Mouse (Mus musculus) Patski (cell line): Measurements from ENCODE around the gene Adipoq. TPM values are rescaled to one million over a fixed set of nuclear protein-coding genes. Genes with fewer than 3 reads are reported as not detected.

ENCODE experiments used
- ATAC-seq: fragments of 100-300 bp; one replicate; pipeline ENCODE4 v1.8.0; 2021
- CTCF ChIA-PET: fragments of 350-600 bp; sonication (Branson Sonifier 250); formaldehyde crosslinking; loops from one replicate; lab custom pipeline; 2022; ENCODE audit warnings: inconsistent platforms; lab: Charles Lee
- POLR2A ChIA-PET: fragments of 350-600 bp; sonication (Branson Sonifier 250); formaldehyde crosslinking; loops from one replicate; lab custom pipeline; 2022; ENCODE audit warnings: antibody characterized with exemption, inconsistent platforms; lab: Charles Lee
- DNase-seq: peaks from one replicate; pipeline ENCODE4 v3.0.0-alpha.2; 2011; ENCODE audit warnings: low read depth, low spot score
- H3K27me3 ChIP-seq: fragments of 371-371 bp; one replicate; pipeline ENCODE4 v1.5.1; 2021
- CTCF ChIP-seq: fragments of 100-300 bp; IDR thresholded peaks from one replicate; pipeline ENCODE4 v1.5.1; 2021
- in situ Hi-C: fragments of 300-500 bp; cut with MboI; formaldehyde crosslinking; loops from 3 replicates; pipeline ENCODE4 v1.11.1; 2018; ENCODE audit warnings: low pct_unique_long_range_greater_than_20kb, mixed read lengths
- polyA plus RNA-seq: library from polyadenylated mRNA; unstranded; gene quantifications from one replicate; pipeline ENCODE4 v1.2.3, GENCODE M21; 2021

Adipoq gene
- polyA plus RNA-seq, 1 experiment from 2014 or later, result not detected

DNA sequence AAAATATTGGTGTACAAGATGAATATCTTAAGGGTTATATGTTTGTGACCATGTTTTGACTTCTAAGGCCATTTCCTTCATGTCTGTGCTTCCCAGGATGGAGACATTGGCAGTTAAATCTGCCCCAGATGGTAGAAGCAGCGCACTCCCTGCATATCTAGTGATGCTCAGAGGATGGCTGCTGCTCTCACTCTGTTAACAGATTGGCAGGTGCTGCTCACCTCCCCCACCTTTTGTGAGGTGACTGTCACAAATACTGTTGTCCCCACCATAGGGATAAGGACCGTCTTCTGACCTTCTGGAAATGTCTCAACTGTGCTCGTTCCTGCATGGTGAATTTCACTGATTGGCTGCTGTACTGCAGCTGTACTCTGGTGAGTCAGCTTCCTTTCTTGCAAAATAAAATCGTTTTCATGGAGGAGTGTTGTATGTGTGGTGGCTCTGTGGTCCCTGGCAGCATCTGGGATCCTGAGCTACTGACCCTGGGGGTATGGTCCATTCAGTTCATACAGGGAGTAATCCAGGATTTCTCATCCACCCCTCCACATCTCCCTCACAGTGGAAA lies 9.8 kb upstream of the Adipoq start:
- in situ Hi-C loops, result loop anchor here (10.0 kb wide), 1 partner anchor 262 kb away; no protein-coding TSS in a partner anchor
- ATAC-seq, result no peak
- no peak for DNase-seq
- CTCF ChIA-PET, result no interaction called here
- no peak for TF ChIP-seq CTCF
- POLR2A ChIA-PET, result no interaction called here
- H3K27me3 ChIP-seq, result no peaks in the 10 kb centered on the region

GRCm38 (mm10) chr16:23140911-23141310 lies 5.4 kb upstream of the Adipoq start:
- no peaks in the 10 kb centered on the region for H3K27me3 ChIP-seq
- DNase-seq (no peak), ATAC-seq (no peak)
- ChIA-PET POLR2A (no interaction called here), CTCF (interaction anchor here (1.4 kb wide), 1 partner anchor 11 kb away, joined by 4 read pairs; no protein-coding TSS in a partner anchor)
- no peak for TF ChIP-seq CTCF
- in situ Hi-C loops, result no loop called here

GRCm38 (mm10) chr16:23144326-23144725 lies 2.0 kb upstream of the Adipoq start:
- CTCF ChIA-PET, result interaction anchor here (1.1 kb wide), 1 partner anchor 10 kb away, joined by 3 read pairs; no protein-coding TSS in a partner anchor
- no peak for TF ChIP-seq CTCF
- POLR2A ChIA-PET, result interaction anchor here (0.7 kb wide), 1 partner anchor 51 kb away, joined by 3 read pairs; no protein-coding TSS in a partner anchor
- DNase-seq (no peak), ATAC-seq (no peak)
- in situ Hi-C loops, result no loop called here
- H3K27me3 ChIP-seq, result no peaks in the 10 kb centered on the region

DNA sequence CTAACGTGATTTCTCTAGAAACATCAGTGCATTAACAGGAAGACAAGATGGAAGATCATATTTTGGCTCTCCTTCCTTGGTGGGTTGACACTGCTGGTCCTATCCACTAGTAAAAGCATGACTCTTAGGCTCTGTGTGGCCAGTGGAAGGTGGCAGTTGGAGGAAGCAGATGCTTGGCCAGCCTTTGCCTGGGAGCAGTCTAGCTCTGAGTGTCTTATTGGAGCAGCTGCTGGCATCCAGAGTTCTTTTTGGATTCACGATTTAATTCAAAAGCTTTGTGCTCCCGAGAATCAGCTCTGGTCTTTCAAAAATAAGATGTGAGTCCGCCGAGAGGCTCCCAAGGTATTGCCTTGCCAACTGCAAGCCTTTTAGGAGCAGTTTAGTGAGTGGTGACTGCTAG lies 1.1 kb upstream of the Adipoq start:
- DNase-seq (no peak), ATAC-seq (no peak)
- in situ Hi-C loops, result no loop called here
- no peaks in the 10 kb centered on the region for H3K27me3 ChIP-seq
- CTCF ChIA-PET, result interaction anchor here (0.6 to 1.1 kb wide), 2 partner anchors 10 to 416 kb away, joined by 3 read pairs; no protein-coding TSS in a partner anchor
- TF ChIP-seq CTCF, result no peak
- POLR2A ChIA-PET, result no interaction called here

DNA sequence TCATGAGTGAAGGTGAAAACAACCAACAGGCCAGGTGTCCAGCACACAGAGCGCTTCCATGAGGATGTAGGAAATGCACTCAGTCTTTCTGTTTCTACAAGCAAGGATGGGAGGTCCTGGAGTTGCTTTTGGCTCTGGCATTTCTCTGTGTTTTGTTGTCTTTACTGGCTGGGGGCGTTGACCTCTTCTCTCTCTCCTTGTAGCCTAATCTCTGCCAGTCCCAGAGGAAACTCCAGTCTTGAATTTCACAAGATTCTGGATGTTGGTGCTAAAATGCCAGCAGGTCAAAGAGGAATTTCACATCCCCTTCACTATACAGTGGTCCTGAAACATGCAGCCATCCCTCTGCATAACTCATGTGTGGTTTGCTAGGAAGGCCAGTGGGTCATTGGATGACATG lies 2.6 kb downstream of the Adipoq start:
- in situ Hi-C loops, result no loop called here
- no peak for TF ChIP-seq CTCF
- H3K27me3 ChIP-seq, result no peaks in the 10 kb centered on the region
- DNase-seq (no peak), ATAC-seq (no peak)
- POLR2A ChIA-PET, result no interaction called here
- CTCF ChIA-PET, result interaction anchor here (0.7 kb wide), 1 partner anchor 76 kb away, joined by 3 read pairs; no protein-coding TSS in a partner anchor

DNA sequence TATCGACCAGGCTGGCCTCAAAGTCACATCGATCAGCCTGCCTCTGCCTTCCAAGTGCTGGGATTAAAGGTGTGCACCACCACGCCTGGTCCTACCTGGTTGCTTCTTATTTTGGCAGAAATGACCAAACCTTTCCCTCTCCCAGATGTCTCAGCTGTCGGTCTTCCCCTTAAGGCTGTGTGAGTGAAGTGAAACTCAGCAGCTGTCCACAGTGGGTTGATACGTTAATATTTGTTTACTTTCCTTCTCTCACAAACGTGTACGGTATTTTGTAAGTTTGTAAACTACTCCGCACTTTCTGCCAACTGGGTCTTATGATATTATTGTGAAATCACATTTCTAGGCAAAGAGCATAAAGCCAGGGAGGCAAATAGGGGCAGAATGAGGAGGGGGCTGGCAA lies 3.1 kb downstream of the Adipoq start:
- POLR2A ChIA-PET, result no interaction called here
- in situ Hi-C loops, result no loop called here
- no peak for ATAC-seq

GRCm38 (mm10) chr16:23151423-23151822 lies 5.1 kb downstream of the Adipoq start:
- ChIA-PET POLR2A (no interaction called here), CTCF (interaction anchor here (0.6 to 2.2 kb wide), 11 partner anchors 11 to 716 kb away, joined by 3 to 9 read pairs (median 3); no protein-coding TSS in a partner anchor)
- TF ChIP-seq CTCF, result peak; percentile 74
- no peak for DNase-seq
- ATAC-seq, result no peak
- in situ Hi-C loops, result loop anchor here (5.0 kb wide), 3 partner anchors 76 to 251 kb away; no protein-coding TSS in a partner anchor
- H3K27me3 ChIP-seq, result no peaks in the 10 kb centered on the region

More for the DNA sequence above, 3.1 kb downstream of the Adipoq start:
- no peak for TF ChIP-seq CTCF
- CTCF ChIA-PET, result no interaction called here
- H3K27me3 ChIP-seq, result no peaks in the 10 kb centered on the region
- no peak for DNase-seq

DNA sequence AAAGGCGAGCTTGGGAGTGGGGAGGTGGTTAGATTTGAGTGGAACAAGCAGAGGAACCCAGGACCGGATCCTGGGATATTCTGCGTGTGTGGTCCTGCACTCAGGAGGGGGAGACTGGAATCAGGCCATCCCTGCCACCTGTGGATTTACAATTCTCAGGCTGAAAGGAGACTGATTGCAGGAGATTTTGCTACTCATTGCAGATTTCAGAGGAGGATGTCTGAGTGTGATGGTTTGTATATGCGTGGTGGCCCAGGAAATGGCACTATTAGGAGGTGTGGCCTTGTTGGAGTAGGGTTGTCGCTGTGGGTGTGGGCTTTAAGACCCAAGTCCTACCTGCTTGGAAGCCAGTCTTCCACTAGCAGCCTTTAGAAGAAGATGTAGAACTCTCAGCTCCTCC lies 7.9 kb downstream of the Adipoq start:
- H3K27me3 ChIP-seq, result no peaks in the 10 kb centered on the region
- no peak for TF ChIP-seq CTCF

GRCm38 (mm10) chr16:23157013-23157412 lies 10.7 kb downstream of the Adipoq start:
- ChIA-PET CTCF (no interaction called here), POLR2A (interaction anchor here (0.6 kb wide), 1 partner anchor 47 kb away, joined by 3 read pairs; no protein-coding TSS in a partner anchor)
- no peaks in the 10 kb centered on the region for H3K27me3 ChIP-seq
- DNase-seq (no peak), ATAC-seq (no peak)
- no peak for TF ChIP-seq CTCF
- in situ Hi-C loops, result no loop called here

More for the DNA sequence above, 7.9 kb downstream of the Adipoq start:
- ATAC-seq, result no peak
- ChIA-PET POLR2A (no interaction called here), CTCF (interaction anchor here (1.1 kb wide), 1 partner anchor 72 kb away, joined by 3 read pairs; no protein-coding TSS in a partner anchor)
- in situ Hi-C loops, result loop anchor here (5.0 kb wide), 3 partner anchors 73 to 248 kb away; no protein-coding TSS in a partner anchor
- no peak for DNase-seq

GRCm38 (mm10) chr16:23158292-23158691 lies 12.0 kb downstream of the Adipoq start:
- ChIA-PET CTCF (interaction anchor here (1.0 kb wide), 1 partner anchor 24 kb away, joined by 3 read pairs; no protein-coding TSS in a partner anchor), POLR2A (interaction anchor here (0.7 kb wide), 1 partner anchor 192 kb away, joined by 3 read pairs; no protein-coding TSS in a partner anchor)
- no peak for TF ChIP-seq CTCF
- ATAC-seq, result no peak
- in situ Hi-C loops, result no loop called here
- no peak for DNase-seq
- H3K27me3 ChIP-seq, result no peaks in the 10 kb centered on the region

GRCm38 (mm10) chr16:23158957-23159356 lies 12.6 kb downstream of the Adipoq start:
- in situ Hi-C loops, result no loop called here
- ChIA-PET CTCF (interaction anchor here (1.1 kb wide), 1 partner anchor 11 kb away, joined by 4 read pairs; no protein-coding TSS in a partner anchor), POLR2A (interaction anchor here (0.7 kb wide), 1 partner anchor 192 kb away, joined by 3 read pairs; no protein-coding TSS in a partner anchor)
- TF ChIP-seq CTCF, result no peak
- no peak for DNase-seq
- no peak for ATAC-seq
- no peaks in the 10 kb centered on the region for H3K27me3 ChIP-seq
